Mouse (Mus musculus): ENCODE measurements around the gene Cbfb. TPM values are rescaled to one million over a fixed set of nuclear protein-coding genes. Genes with fewer than 3 reads are reported as not detected.

Gene Cbfb
- total RNA-seq, 1 experiment: 47.0 TPM

DNA sequence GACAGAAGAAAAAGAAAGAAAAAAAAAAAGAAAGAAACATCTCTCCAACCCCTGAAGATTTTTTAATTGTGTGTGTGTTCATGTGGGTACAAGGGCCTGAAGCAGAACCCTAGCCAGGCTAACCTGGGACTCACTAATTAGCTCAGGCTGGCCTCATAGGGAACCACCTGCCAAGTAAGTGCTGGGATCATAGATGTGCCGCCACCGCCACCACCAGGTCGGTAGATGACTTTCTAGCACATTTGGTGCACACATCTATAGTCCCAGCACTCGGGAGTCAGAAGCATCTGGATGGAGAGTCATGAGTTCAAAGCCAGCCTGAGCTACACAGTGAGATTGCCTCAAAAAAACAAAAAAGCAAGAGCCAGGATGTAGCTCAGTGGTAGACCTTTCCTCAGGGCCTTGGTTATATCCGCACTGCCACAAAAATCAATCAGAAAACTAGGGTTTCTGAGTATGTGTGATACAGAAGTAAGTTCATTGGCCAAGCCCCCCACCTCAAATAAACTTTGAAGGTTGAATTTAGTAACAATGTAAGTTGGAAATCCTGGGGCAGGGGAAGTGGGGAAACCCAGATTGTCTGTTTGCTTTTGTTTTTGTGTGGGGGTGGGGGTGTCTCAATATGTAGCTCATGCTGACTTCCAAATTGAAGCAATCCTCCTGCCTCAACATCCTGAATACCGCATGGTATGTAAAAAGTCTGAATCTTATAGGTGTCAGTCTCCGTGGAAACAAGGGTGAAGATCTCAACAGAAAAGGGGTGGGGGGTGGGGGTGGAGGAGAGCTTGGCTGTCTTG lies 87.0 kb downstream of the Cbfb start:
- in situ Hi-C loops (cut with MboI; ENCODE audit: low sequenced_read_pairs in 2 of 2, unreplicated experiment in 2 of 2): loop anchor here in 1 of 2 experiments (25.0 kb wide), 1 partner anchor 620 kb away; the partner anchor contains the start of genes Ciao2b and Rrad
- no peak for DNase-seq (ENCODE audit: low read depth, low spot score)
- peaks cover 5% of the 10 kb centered on the region; the same call in 1 of the 2 replicates for H3K36me3 ChIP-seq (ENCODE audit: control insufficient read depth, insufficient read depth, low read length, poor library complexity, severe bottlenecking)
- no peak for TF ChIP-seq HCFC1 (IDR thresholded peaks at IDR 0.05; ENCODE audit: borderline replicate concordance, insufficient read depth, low read length)
- no peak for TF ChIP-seq ZC3H11A (IDR thresholded peaks at IDR 0.05; ENCODE audit: borderline replicate concordance, low read depth, low read length)
- no peak for TF ChIP-seq CHD2 (IDR thresholded peaks at IDR 0.05; ENCODE audit: low read depth, low read length)
- no peak for TF ChIP-seq ZNF384 (IDR thresholded peaks at IDR 0.05; ENCODE audit: low read depth, low read length)
- TF ChIP-seq MAFK (IDR thresholded peaks at IDR 0.05; ENCODE audit: insufficient read depth, low read depth, low read length): no peak
- no peak overlapping the region for H3K4me3 ChIP-seq (ENCODE audit: insufficient read depth in 1 of 2, low read depth in 1 of 2, low read length in 2 of 2, poor library complexity in 1 of 2, severe bottlenecking in 1 of 2)
- no peak overlapping the region for H3K27ac ChIP-seq (ENCODE audit: insufficient read depth, low read depth, low read length, poor library complexity, severe bottlenecking)
- H3K9me3 ChIP-seq (ENCODE audit: control insufficient read depth, insufficient read depth, low read depth, low read length): no peaks in the 10 kb centered on the region
- H3K9ac ChIP-seq (ENCODE audit: insufficient read depth, low read depth, low read length, poor library complexity, severe bottlenecking): no peak overlapping the region
- peaks cover 0 to 15% of the 10 kb centered on the region in 2 experiments; a peak in 2 of 4 replicates for H3K4me1 ChIP-seq (ENCODE audit: control insufficient read depth in 2 of 2, insufficient read depth in 2 of 2, low read length in 2 of 2, poor library complexity in 1 of 2)

DNA sequence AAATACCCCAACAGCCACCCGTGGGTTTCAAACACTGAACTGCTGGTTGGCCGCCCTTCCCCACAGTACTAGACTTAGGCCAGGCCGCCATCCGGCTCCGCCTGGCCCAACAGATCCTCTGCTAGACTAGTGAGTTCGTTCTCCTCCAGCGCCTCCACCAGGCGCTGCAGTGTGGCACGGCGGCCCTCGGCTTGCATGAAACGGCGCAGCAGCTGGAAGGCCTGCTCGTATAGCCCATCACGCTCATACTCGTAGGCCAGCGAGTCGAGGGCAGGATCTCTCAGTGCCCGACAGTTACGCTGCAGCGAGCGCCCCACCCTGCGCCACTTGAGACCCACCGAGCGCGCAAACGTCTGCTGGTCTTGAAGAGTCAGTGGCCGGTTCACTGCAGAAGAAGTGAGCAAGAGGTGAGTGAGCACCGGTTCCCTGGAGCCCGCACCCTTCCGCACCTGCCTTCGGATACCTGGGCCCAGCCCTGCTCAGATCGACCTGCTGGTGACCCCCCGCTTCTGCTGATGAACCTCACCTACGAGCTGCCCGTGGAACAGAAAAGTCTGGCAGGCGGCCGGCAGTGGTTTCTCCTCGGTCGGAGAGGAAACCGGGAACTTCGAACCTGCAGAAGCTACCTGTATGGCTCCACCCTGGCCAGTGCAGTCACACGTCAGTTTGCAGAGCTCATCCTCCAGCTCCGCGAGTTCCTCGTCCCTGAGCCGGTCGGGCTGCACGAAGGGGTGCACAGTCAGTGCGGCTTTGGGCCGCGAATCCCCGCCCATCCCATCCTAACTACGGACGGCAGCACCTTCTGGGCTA lies 88.6 kb downstream of the Cbfb start:
- peak overlapping the region; percentile 53 to 57 for H3K4me3 ChIP-seq (ENCODE audit: insufficient read depth in 1 of 2, low read depth in 1 of 2, low read length in 2 of 2, poor library complexity in 1 of 2, severe bottlenecking in 1 of 2)
- H3K27ac ChIP-seq (ENCODE audit: insufficient read depth, low read depth, low read length, poor library complexity, severe bottlenecking): no peak overlapping the region
- peaks cover 0 to 10% of the 10 kb centered on the region in 2 experiments; a peak in 1 of 4 replicates for H3K4me1 ChIP-seq (ENCODE audit: control insufficient read depth in 2 of 2, insufficient read depth in 2 of 2, low read length in 2 of 2, poor library complexity in 1 of 2)
- peak overlapping the region; percentile 45; the same call in 1 of the 2 replicates for H3K9ac ChIP-seq (ENCODE audit: insufficient read depth, low read depth, low read length, poor library complexity, severe bottlenecking)
- no peak for DNase-seq (ENCODE audit: low read depth, low spot score)
- no peaks in the 10 kb centered on the region for H3K9me3 ChIP-seq (ENCODE audit: control insufficient read depth, insufficient read depth, low read depth, low read length)
- in situ Hi-C loops (cut with MboI; ENCODE audit: low sequenced_read_pairs in 2 of 2, unreplicated experiment in 2 of 2): loop anchor here in 1 of 2 experiments (25.0 kb wide), 1 partner anchor 622 kb away; the partner anchor contains the start of genes Ciao2b and Rrad
- TF ChIP-seq CHD2 (IDR thresholded peaks at IDR 0.05; ENCODE audit: low read depth, low read length) (no peak), ZNF384 (IDR thresholded peaks at IDR 0.05; ENCODE audit: low read depth, low read length) (no peak), HCFC1 (IDR thresholded peaks at IDR 0.05; ENCODE audit: borderline replicate concordance, insufficient read depth, low read length) (no peak), ZC3H11A (IDR thresholded peaks at IDR 0.05; ENCODE audit: borderline replicate concordance, low read depth, low read length) (no peak), MAFK (IDR thresholded peaks at IDR 0.05; ENCODE audit: insufficient read depth, low read depth, low read length) (no peak)
- H3K36me3 ChIP-seq (ENCODE audit: control insufficient read depth, insufficient read depth, low read length, poor library complexity, severe bottlenecking): no peaks in the 10 kb centered on the region

DNA sequence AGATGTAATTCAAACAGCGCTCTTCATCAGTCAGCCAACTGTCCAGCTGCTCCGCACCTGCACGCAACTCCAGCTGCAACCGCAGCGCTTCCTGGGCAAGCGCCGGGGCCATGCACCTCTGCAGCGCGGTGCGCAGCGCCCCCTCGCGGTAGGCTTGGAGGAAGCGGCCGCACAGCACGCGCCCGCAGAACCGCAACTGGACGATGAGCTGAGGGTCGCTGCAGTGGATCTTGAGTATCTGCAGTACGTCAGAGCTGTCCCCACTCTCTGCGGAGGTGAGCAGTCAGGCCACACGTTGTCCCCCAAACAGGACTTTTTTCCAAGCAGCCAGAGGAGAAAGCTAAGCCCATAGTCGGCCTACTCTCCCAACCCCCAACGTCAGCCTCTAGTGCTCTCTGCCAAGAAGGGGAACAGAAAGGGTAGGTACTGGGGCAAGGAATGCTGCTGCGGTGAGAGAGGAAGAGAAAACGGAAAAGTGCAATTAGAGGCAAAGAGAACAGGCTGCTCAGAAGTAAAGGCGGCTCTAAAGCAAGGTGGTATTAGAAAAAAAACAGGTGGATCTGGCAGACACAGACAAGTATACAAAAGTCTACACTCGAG lies 89.3 kb downstream of the Cbfb start:
- peak overlapping the region; percentile 45; the same call in 1 of the 2 replicates for H3K9ac ChIP-seq (ENCODE audit: insufficient read depth, low read depth, low read length, poor library complexity, severe bottlenecking)
- no peaks in the 10 kb centered on the region for H3K36me3 ChIP-seq (ENCODE audit: control insufficient read depth, insufficient read depth, low read length, poor library complexity, severe bottlenecking)
- H3K27ac ChIP-seq (ENCODE audit: insufficient read depth, low read depth, low read length, poor library complexity, severe bottlenecking): no peak overlapping the region
- no peak for DNase-seq (ENCODE audit: low read depth, low spot score)
- TF ChIP-seq CHD2 (IDR thresholded peaks at IDR 0.05; ENCODE audit: low read depth, low read length) (no peak), HCFC1 (IDR thresholded peaks at IDR 0.05; ENCODE audit: borderline replicate concordance, insufficient read depth, low read length) (no peak), ZNF384 (IDR thresholded peaks at IDR 0.05; ENCODE audit: low read depth, low read length) (no peak), ZC3H11A (IDR thresholded peaks at IDR 0.05; ENCODE audit: borderline replicate concordance, low read depth, low read length) (no peak), MAFK (IDR thresholded peaks at IDR 0.05; ENCODE audit: insufficient read depth, low read depth, low read length) (no peak)
- in situ Hi-C loops (cut with MboI; ENCODE audit: low sequenced_read_pairs in 2 of 2, unreplicated experiment in 2 of 2): loop anchor here in 1 of 2 experiments (25.0 kb wide), 1 partner anchor 623 kb away; the partner anchor contains the start of genes Ciao2b and Rrad
- H3K9me3 ChIP-seq (ENCODE audit: control insufficient read depth, insufficient read depth, low read depth, low read length): no peaks in the 10 kb centered on the region
- peaks cover 0 to 10% of the 10 kb centered on the region in 2 experiments; a peak in 1 of 4 replicates for H3K4me1 ChIP-seq (ENCODE audit: control insufficient read depth in 2 of 2, insufficient read depth in 2 of 2, low read length in 2 of 2, poor library complexity in 1 of 2)
- H3K4me3 ChIP-seq (ENCODE audit: insufficient read depth in 1 of 2, low read depth in 1 of 2, low read length in 2 of 2, poor library complexity in 1 of 2, severe bottlenecking in 1 of 2): peak overlapping the region; percentile 53 to 57

Measured in ES-E14 (cell line).